Mouse (Mus musculus) heart, adult 18-20 months (tissue): ENCODE measurements around the gene Rbmxl2. TPM values are rescaled to one million over a fixed set of nuclear protein-coding genes. Genes with fewer than 3 reads are reported as not detected.

Source experiments
- DNase-seq, 2 experiments: peaks; one replicate each; pipeline ENCODE4 v3.0.0; 2021 to 2022; ENCODE audit warnings: mixed read lengths in 1 of 2
- long read RNA-seq, 2 experiments: library from polyadenylated mRNA; stranded (forward); transcript quantifications; one replicate each; pipeline ENCODE4 v2.0.0; 2021
- total RNA-seq, 2 experiments: library from RNA; stranded (reverse); gene quantifications; 2 replicates each; pipeline ENCODE4 v1.2.3; 2021

Rbmxl2 gene
- total RNA-seq: not detected
- long read RNA-seq, experiment 1: 0 reads
- long read RNA-seq, experiment 2: 0 reads

- no peak for DNase-seq
Observed at GRCm38 (mm10) chr7:107209204-107209860, at the start of gene Rbmxl2. TSS of gene Rbmxl2 (plus strand) at chr7:107209445.

DNA sequence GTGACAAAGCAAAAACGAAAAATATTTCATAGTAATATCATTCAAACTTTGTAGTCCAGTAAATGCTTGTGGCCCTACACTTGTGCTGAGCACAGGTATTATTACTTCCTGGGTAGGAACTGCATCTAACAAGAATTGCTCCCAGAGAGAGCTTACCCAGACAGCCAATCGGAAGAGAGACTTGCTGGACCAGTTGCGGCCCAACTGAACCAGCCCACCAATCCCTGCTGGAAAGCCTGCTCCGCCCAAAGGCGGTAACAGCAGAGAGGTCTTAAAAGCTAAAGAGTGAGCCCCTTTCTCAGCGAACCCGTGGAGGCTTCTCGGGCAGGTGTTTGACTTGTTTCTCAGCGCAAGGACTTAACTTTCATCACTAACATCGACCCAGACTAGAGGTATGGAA is 42.6 kb upstream of the Rbmxl2 start, which contains the start of gene Nlrp14:
Gene Nlrp14, plus strand, starts transcription at position 301 of the 400 bp plus-strand sequence.
- DNase-seq: no peak

- DNase-seq: no peak
Observed at GRCm38 (mm10) chr7:107180406-107180805, 28.8 kb upstream of the Rbmxl2 start.

- no peak for DNase-seq
Observed at GRCm38 (mm10) chr7:107201817-107202216, 7.4 kb upstream of the Rbmxl2 start.

- DNase-seq: no peak
Observed at GRCm38 (mm10) chr7:107207843-107208242, 1.4 kb upstream of the Rbmxl2 start.

GRCm38 (mm10) chr7:107210126-107210576 is 906 bp downstream of the Rbmxl2 start:
- DNase-seq: no peak

DNA sequence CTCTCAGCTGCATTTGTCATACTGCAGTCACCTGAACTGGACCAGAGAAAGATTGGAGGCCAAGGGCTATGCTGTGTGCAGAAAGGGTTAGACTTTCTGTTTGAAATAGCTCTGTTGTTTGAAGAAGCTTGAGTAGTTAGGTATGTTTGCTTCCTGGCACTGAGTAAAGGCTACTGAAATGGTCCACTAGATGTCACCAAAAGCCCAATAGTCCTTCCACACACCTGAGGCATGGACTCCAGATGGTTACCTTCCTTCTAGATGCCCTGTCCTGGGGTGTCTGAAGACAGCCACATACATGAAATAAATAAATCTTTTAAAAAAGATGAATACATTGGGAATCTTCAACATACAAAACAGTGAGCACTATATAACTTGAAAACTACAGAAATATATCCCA is 6.5 kb downstream of the Rbmxl2 start:
- peak in 1 of 2 experiments; percentile 8 for DNase-seq

DNA sequence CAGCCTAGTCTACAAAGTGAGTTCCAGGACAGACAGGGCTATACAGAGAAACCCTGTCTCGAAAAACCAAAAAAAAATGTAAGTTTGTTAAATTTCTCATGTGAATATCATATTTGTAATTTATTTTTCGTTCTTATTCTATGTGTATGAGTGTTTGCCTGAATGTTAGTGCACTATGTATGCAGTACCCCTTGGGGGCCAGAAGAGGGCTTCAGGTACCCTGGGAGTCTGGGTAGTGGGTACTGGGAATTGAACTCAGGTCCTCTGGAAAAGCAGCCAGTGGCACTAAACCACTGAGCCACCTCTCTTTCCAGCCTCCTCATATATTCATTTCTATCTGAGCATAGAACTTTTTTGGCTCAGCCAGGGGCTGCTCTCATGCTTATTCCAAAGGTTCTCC is 7.6 kb downstream of the Rbmxl2 start:
- no peak for DNase-seq

- DNase-seq: no peak
Observed at GRCm38 (mm10) chr7:107236854-107237253, 27.6 kb downstream of the Rbmxl2 start.

DNA sequence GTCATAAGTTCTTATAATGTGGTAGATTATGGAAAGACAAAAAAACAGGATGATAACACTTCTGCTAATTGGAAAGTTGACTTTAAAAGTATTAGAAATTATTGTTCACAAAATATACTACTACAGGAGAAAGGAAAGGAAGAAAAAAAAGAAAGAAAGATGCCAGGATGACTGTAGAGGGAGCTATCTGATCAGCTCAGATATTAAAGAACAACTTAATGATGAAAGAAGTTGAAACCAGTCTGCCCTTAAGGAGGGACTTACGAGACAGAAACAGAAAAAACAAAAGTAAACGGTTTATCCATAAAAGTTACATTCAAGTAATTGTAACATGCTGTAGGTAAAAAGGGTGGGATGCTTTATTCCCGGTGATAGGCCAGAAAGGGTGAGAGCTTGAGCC is 28.3 kb downstream of the Rbmxl2 start:
- no peak for DNase-seq

DNA sequence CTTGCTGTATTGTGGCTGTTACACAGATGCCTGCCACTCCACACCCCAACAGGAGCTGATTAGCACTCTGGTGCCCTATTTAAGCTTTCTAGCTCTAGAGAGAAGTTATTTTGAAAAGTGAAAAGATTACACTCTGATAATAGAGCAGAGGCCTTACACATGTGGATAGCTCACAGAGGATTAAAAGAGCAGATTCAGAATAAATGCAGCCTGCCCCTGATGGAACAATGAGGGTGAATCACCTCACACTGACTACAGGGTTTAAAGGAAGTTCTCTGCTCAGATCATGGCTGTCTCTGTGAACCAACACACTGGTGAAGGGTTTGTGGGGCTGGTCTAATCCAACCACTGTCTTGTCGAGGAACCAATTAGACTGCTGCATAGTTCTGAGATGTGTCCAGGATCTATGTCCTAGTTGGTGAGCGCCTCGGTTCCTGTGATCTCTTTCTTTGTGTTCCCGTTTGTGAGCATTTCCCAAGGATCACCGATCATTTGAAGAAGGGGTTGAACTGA is 32.2 kb downstream of the Rbmxl2 start:
- no peak for DNase-seq

GRCm38 (mm10) chr7:107250211-107250985 is 41.2 kb downstream of the Rbmxl2 start:
- no peak for DNase-seq

DNA sequence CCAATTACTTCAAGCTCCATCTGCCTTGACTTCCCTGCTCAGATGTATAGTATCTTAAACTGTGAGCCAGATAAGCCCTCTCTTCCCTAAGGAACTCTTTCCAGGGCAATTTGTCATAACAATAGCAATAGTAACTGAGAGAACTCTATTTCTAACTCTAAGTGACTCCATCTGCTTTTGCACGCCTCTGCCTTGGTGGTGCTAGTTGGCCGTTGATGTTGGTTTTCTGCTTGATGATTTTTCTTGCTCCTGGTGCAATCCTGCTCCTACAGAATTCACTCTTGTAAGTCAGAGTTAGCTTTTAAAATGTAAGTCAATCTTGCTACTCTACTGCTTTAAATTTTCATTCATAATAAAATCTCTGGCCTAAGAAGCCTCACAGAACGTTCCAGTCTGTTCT is 44.1 kb downstream of the Rbmxl2 start:
- DNase-seq: no peak

GRCm38 (mm10) chr7:107259936-107260335 is 50.7 kb downstream of the Rbmxl2 start:
- no peak for DNase-seq

Other genes starting within 250 kb of the Rbmxl2 start
- gene Olfr6, start 245.5 kb upstream of the Rbmxl2 start, total RNA-seq: not detected
- not detected for gene Olfr711, start 234.0 kb upstream of the Rbmxl2 start, total RNA-seq
- gene Olfr2, start 203.4 kb upstream of the Rbmxl2 start, total RNA-seq: not detected
- gene Olfr713, start 178.3 kb upstream of the Rbmxl2 start, total RNA-seq: not detected
- gene Olfr714, start 138.5 kb upstream of the Rbmxl2 start, total RNA-seq: not detected
- gene Olfr17, start 116.2 kb upstream of the Rbmxl2 start, total RNA-seq: not detected
- not detected for gene Olfr715b, start 99.1 kb upstream of the Rbmxl2 start, total RNA-seq
- gene Olfr715, start 78.4 kb upstream of the Rbmxl2 start, total RNA-seq: not detected
- not detected for gene Olfr716, start 71.1 kb upstream of the Rbmxl2 start, total RNA-seq
- not detected for gene Nlrp14, start 42.5 kb upstream of the Rbmxl2 start, total RNA-seq
- under 1 TPM in 1 of 2 experiments, not detected in 1; 0.10 TPM for gene Syt9, start 161.3 kb downstream of the Rbmxl2 start, total RNA-seq